Mouse (Mus musculus) kidney, embryonic 15.5 days (tissue): ENCODE results near the gene Fam43a. TPM values are rescaled to one million over a fixed set of nuclear protein-coding genes. Genes with fewer than 3 reads are reported as not detected.
A peak's percentile ranks its signal among the peaks of the same experiment; 100 is the strongest.

Source experiments
- ATAC-seq: fragments of 200-750 bp; cut with Nextera tagmentation; replicated peaks from 2 replicates; pipeline ENCODE4 v1.8.0; 2017; ENCODE audit warnings: moderate TSS enrichment; ENCODE audit not compliant: low FRiP score
- H3K27ac ChIP-seq: fragments of 300-500 bp; sonication (generic); 2 replicates; pipeline ENCODE4 v1.5.1; 2015; ENCODE audit warnings: mild to moderate bottlenecking, inconsistent platforms
- H3K27me3 ChIP-seq: fragments of 300-500 bp; sonication (generic); 2 replicates; pipeline ENCODE4 v1.6.1; 2015; ENCODE audit warnings: inconsistent platforms
- H3K36me3 ChIP-seq: fragments of 300-500 bp; sonication (generic); 2 replicates; pipeline ENCODE4 v1.6.1; 2015; ENCODE audit warnings: inconsistent platforms
- H3K4me1 ChIP-seq: fragments of 300-500 bp; sonication (generic); 2 replicates; pipeline ENCODE4 v1.6.1; 2015; ENCODE audit warnings: inconsistent platforms
- H3K4me2 ChIP-seq: fragments of 300-500 bp; sonication (generic); 2 replicates; pipeline ENCODE4 v1.6.1; 2015; ENCODE audit warnings: moderate library complexity, mild to moderate bottlenecking, inconsistent platforms
- H3K4me3 ChIP-seq: fragments of 300-500 bp; sonication (generic); replicated peaks from 2 replicates; pipeline ENCODE4 v1.5.1; 2015; ENCODE audit warnings: mild to moderate bottlenecking, inconsistent platforms
- H3K9ac ChIP-seq: fragments of 300-500 bp; sonication (generic); 2 replicates; pipeline ENCODE4 v1.6.1; 2015; ENCODE audit warnings: mild to moderate bottlenecking, inconsistent platforms
- H3K9me3 ChIP-seq: fragments of 300-500 bp; sonication (generic); replicated peaks from 2 replicates; pipeline ENCODE4 v1.6.1; 2016; ENCODE audit warnings: inconsistent platforms
- WGBS: fragments of 180-500 bp; shearing (Covaris S2); methylation state at CpG from one replicate; pipeline ENCODE4 v1.1.7; 2015; ENCODE audit warnings: mixed read lengths; 5-methylcytosine and 5-hydroxymethylcytosine counted together
- polyA plus RNA-seq: library from polyadenylated mRNA; unstranded; fragments of >200 nt; fragmentation: Nextera tagmentation; extraction: Ambion mirVana; gene quantifications from 2 replicates; pipeline ENCODE4 v1.2.1, GENCODE M21; 2015

Fam43a gene
- polyA plus RNA-seq, 1 experiment from 2014 or later = 25.1 TPM

- H3K4me3 ChIP-seq = no peak overlapping the region
- 84% methylated on average over 7 of the region's 7 CpGs for WGBS
- H3K27ac ChIP-seq = no peak overlapping the region
- ATAC-seq = no peak
- H3K9ac ChIP-seq = no peak overlapping the region
- peaks cover 97% of the 10 kb centered on the region for H3K36me3 ChIP-seq
- no peaks in the 10 kb centered on the region for H3K4me1 ChIP-seq
- no peaks in the 10 kb centered on the region for H3K9me3 ChIP-seq
- no peak overlapping the region for H3K4me2 ChIP-seq
- H3K27me3 ChIP-seq = no peaks in the 10 kb centered on the region
These were observed 23.7 kb upstream of the Fam43a start for GRCm38 (mm10) chr16:30575815-30576214.

DNA sequence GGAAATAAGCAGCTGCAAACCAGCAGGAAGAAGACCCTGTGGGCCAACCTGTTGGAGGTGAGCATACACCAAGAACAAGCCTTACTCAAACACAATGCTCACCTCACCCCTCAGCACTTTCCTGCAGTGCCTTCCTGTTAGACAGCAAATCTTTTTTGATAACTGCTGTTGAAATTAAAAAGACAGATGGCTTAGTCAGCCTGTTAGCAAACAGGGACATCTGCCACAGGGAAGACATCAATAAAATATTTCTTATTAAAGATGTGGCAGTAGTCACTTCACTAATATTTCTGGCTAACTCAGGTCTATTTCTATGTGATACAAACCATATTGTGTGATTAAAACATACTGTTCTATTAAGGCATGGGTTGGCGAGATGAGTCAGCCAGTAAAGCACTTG is 23.1 kb upstream of the Fam43a start:
- WGBS = 91% methylated on average over 1 of the region's 1 CpGs
- Histone ChIP-seq H3K4me1 (no peaks in the 10 kb centered on the region), H3K4me3 (no peak overlapping the region), H3K4me2 (no peak overlapping the region), H3K27me3 (no peaks in the 10 kb centered on the region), H3K9ac (no peak overlapping the region), H3K9me3 (no peaks in the 10 kb centered on the region), H3K27ac (no peak overlapping the region), H3K36me3 (peaks cover 97% of the 10 kb centered on the region)
- no peak for ATAC-seq

- Histone ChIP-seq H3K9me3 (no peaks in the 10 kb centered on the region), H3K27ac (no peak overlapping the region), H3K27me3 (no peaks in the 10 kb centered on the region), H3K4me2 (no peak overlapping the region), H3K4me1 (no peaks in the 10 kb centered on the region), H3K4me3 (no peak overlapping the region), H3K36me3 (peaks cover 99% of the 10 kb centered on the region), H3K9ac (no peak overlapping the region)
- 87% methylated on average over 5 of the region's 5 CpGs for WGBS
- ATAC-seq = no peak
These were observed 18.8 kb upstream of the Fam43a start for GRCm38 (mm10) chr16:30580765-30581164.

DNA sequence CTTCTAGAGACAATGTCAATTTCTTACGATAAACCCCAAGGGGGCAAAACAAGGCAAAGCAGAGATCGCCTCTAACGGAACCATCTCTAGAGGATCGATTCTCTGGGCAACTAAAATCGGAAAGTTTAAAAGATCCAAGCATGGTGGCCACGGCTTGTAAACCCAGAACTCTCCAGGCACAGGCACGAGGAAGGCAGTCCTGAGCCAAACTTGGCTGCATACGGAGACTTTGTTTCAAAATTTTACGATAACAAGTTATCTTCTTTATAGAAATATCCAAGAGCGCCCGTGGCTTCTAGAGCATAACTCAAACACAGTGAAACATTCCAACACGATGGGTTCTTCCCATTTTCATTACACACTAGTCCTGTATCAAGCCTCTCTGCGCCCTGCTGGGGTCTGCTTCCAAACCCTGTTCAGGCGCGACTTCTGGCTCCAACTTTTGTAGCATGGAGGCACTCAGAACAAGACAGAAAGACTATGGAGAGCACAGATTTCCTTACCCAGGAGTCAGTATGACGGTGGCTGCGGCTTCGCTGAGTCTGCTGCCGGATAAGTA is 12.5 kb upstream of the Fam43a start:
- Histone ChIP-seq H3K36me3 (peaks cover 37% of the 10 kb centered on the region), H3K27ac (peak overlapping the region; percentile 48), H3K9ac (peak overlapping the region; percentile 71), H3K4me2 (peak overlapping the region; percentile 85), H3K4me3 (peak overlapping the region; percentile 66), H3K27me3 (peaks cover 3% of the 10 kb centered on the region; the same call in 1 of the 2 replicates), H3K9me3 (no peaks in the 10 kb centered on the region), H3K4me1 (peaks cover 12% of the 10 kb centered on the region)
- 3% methylated on average over 19 of the region's 19 CpGs for WGBS
- peak; percentile 58 for ATAC-seq

DNA sequence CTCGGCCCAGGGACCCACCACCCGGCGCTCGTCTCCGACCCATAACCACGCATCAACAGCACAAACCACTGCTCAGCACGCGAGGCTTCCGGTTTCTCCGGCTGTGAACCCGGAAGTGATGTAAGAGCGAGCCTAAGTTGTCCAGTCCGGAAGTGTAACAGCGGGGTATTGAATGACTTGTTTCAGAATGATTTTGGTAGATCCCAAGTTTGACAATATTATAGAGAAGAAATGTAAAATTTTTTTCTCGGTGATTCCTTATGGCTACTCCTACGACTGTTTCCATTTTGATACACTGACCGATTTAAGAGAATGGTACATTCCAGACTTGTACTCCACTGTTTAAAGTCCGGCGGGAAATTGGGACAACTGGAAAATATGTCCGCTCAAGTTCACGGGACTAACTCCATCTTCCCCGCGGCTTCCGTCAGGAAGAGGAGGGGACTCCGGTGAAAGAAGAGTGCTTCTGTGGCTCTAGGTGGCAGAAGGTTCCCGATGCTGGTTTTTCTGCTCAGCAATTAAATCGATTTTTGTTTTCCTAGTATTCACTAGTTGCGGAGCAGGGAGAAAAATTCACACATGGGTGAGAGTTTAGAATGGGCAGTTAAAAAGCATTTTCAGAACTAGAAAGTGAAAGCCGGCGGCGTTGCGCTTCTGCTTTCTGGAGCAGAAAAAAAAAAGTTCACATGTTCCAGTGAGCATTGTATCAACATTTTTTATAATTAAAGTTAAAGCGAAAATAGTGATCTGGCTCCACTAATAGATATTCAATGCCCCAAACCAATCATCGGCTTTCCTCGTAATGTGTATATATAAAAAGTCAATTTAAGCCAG is 11.8 kb upstream of the Fam43a start, which contains the start of gene Lsg1:
Gene Lsg1, minus strand, starts transcription at position 99 of the 834 bp plus-strand sequence.
- peak; percentile 93 for ATAC-seq
- Histone ChIP-seq H3K27me3 (peaks cover 3% of the 10 kb centered on the region; the same call in 1 of the 2 replicates), H3K9me3 (no peaks in the 10 kb centered on the region), H3K27ac (peak within 1 kb of the TSS; percentile 48), H3K4me3 (peak within 1 kb of the TSS; percentile 66), H3K36me3 (peaks cover 30% of the 10 kb centered on the region), H3K4me2 (peak within 1 kb of the TSS; percentile 85), H3K9ac (peak within 1 kb of the TSS; percentile 71), H3K4me1 (peaks cover 12% of the 10 kb centered on the region)
- 3% methylated on average over 35 of the region's 35 CpGs for WGBS

- Histone ChIP-seq H3K36me3 (peaks cover 3% of the 10 kb centered on the region), H3K27me3 (peaks cover 11% of the 10 kb centered on the region; the same call in 1 of the 2 replicates), H3K4me2 (no peak overlapping the region), H3K9ac (no peak overlapping the region), H3K4me1 (peaks cover 12% of the 10 kb centered on the region), H3K4me3 (no peak overlapping the region), H3K27ac (no peak overlapping the region), H3K9me3 (no peaks in the 10 kb centered on the region)
- 36% methylated on average over 7 of the region's 7 CpGs for WGBS
- no peak for ATAC-seq
These were observed 9.0 kb upstream of the Fam43a start for GRCm38 (mm10) chr16:30590264-30591209.

DNA sequence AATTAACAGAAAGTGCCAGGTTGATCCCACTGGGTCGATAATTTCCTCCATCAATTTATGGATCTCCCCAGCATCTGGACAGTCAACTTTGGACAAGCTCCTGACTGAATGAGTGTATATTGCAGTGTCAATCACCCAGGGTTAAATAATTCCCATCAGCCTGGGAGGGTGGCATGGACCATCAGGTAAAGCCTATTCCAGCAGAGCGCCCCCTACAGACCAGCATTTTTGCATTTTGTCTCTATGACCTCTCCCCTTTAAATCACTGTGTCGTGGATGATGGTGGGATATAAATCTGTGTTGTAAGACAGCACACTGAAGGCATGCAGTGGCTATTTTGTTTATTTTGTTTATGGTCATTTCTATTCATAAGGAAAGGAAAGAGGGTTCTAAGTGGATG is 7.5 kb upstream of the Fam43a start:
- Histone ChIP-seq H3K4me1 (peaks cover 8% of the 10 kb centered on the region), H3K4me2 (no peak overlapping the region), H3K36me3 (no peaks in the 10 kb centered on the region), H3K27me3 (peaks cover 24% of the 10 kb centered on the region), H3K9me3 (no peaks in the 10 kb centered on the region), H3K27ac (no peak overlapping the region), H3K4me3 (no peak overlapping the region), H3K9ac (no peak overlapping the region)
- WGBS = 43% methylated on average over 3 of the region's 3 CpGs
- ATAC-seq = no peak

DNA sequence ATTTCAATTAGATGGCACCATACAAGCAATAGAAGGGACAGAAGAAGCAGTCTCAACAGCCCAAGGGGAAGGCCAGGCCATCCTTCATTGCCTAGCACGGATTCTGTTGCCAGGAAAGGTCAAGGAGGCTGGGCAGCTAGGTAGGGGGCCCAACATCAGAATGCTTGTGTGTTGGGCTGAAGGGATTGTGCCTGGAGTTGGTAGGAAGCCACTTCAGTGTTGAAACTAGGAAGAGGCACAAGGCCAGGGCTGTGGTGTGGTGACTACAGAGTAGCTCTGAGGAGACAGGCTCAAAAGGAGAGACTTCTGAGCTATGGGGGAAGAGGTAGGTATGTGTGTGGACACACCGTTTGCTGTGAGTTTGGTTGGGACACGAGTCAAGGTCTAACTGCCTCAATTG is 4.2 kb upstream of the Fam43a start:
- no peak overlapping the region for H3K9ac ChIP-seq
- no peaks in the 10 kb centered on the region for H3K36me3 ChIP-seq
- H3K4me2 ChIP-seq = no peak overlapping the region
- no peak overlapping the region for H3K27ac ChIP-seq
- peaks cover 17% of the 10 kb centered on the region for H3K4me1 ChIP-seq
- H3K4me3 ChIP-seq = no peak overlapping the region
- 57% methylated on average over 3 of the region's 3 CpGs for WGBS
- no peaks in the 10 kb centered on the region for H3K9me3 ChIP-seq
- no peak for ATAC-seq
- peaks cover 34% of the 10 kb centered on the region for H3K27me3 ChIP-seq

GRCm38 (mm10) chr16:30595835-30596557 is 3.5 kb upstream of the Fam43a start:
- no peak overlapping the region for H3K9ac ChIP-seq
- H3K27me3 ChIP-seq = peaks cover 39% of the 10 kb centered on the region
- H3K4me3 ChIP-seq = no peak overlapping the region
- no peak overlapping the region for H3K4me2 ChIP-seq
- H3K27ac ChIP-seq = no peak overlapping the region
- peaks cover 23% of the 10 kb centered on the region for H3K4me1 ChIP-seq
- no peaks in the 10 kb centered on the region for H3K9me3 ChIP-seq
- H3K36me3 ChIP-seq = no peaks in the 10 kb centered on the region
- ATAC-seq = no peak
- 81% methylated on average over 14 of the region's 14 CpGs for WGBS

DNA sequence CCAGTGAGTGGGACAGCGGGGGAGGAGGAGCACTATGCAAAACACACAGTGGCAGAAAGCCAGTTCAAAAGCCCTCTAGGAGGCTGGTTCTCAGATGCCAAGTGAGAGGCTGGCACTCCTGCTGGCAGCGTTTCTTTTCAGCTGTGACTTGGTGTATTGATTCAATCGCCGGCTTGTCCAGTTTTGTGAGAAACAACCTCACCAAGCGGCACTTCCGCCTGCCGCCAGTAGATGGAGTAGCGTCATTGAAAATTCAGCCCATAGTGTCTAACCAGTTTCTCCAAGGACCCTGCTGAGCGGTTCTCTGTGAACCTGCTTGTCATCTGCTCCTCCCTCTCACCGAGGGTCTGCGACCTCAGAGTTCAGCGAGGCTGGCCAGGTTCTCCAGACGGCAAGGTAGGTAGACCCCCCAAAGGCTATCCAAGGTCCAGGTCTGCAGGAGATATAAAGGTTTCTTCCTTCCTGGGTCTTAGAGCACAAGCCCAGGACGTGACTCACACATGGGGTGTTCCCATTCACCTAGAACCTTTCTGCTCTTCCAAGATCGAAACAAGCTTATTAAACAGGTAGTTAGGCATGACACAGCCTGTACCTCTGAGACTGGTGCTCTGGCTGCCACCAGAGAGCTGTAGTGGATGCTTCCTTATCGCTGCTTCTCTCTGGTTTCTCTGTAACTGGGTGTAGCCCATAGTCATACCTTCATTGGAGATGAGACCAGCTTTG is 2.4 kb upstream of the Fam43a start:
- H3K9me3 ChIP-seq = no peaks in the 10 kb centered on the region
- no peak overlapping the region for H3K27ac ChIP-seq
- H3K9ac ChIP-seq = no peak overlapping the region
- no peaks in the 10 kb centered on the region for H3K36me3 ChIP-seq
- H3K4me1 ChIP-seq = peaks cover 34% of the 10 kb centered on the region
- peaks cover 50% of the 10 kb centered on the region for H3K27me3 ChIP-seq
- H3K4me2 ChIP-seq = peak overlapping the region; percentile 43
- ATAC-seq = 0 out of 2 replicates have a peak, but pooled peaks have one; percentile 38
- 0 out of 2 replicates have a peak overlapping the region, but pooled peaks have one; percentile 10 for H3K4me3 ChIP-seq
- WGBS = 11% methylated on average over 16 of the region's 16 CpGs
